Mouse (Mus musculus): Measurements from ENCODE around the gene Colca2.

Colca2 gene

DNA sequence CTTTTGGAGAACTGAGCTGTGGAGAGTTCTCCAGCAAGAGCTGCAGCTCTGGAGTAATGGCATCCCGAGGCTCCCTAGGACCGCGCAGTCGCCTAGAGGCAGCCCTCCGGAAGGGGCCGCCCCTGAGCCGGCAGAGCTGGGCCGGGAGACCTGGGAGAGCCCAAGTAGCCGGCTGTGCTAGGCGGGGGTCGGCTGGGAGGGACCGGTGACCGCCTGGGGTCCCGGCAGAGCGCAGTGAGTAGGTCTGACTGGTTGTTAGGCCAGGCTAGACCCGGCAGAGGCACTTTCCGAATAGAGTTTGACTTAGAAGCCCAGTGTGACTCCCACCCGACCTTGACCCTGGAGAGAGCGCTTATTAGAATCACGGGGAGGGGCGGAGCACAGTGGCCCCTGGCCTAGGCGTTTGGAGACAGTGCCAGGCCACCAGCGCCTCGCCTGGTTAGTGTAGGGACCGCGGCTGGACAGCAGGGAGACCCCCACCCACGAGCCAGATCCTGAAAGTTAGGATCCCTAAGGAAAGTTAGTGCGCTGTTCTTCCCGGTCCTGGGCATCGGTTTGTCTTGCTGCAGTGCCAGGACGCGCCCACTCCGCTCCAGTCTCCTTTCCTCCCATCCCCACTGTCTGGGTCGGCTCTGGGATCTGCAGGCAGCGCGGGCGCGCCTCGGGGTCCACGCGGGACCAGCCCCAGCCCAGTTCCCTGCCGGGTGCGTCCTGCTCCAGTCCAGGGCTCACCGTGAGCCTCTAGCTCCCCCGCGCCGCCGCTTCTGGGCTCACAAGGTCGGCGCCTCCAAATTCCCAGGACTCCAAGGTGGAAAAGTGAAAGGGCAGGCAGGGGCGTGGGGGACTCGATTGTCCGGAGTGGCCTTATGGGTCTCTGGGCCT is at the start of gene Colca2:
Colca2 (minus strand) TSS at position 70 of the 882 bp plus-strand sequence.
- peak; percentile 51 to 57 for DNase-seq (ENCODE audit: low spot score in 2 of 2)

DNA sequence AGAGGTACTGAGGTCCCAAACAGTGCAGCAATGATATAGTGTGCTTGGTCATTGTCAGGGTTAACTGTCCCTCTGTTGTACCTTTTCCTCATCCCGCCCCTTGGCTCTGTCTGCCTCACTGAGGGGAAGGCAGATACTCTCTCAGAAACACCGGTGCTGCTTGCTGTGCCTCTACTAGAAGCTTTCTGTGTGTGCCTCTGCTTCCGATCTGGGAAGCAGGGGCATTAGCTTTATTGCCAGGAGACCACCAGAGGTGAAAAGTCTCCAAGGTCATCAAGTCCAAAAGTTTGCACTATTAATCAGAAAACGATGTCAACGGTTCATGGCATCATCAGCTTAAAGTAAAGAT is 49.2 kb upstream of the Colca2 start:
- no peak for DNase-seq (ENCODE audit: low spot score in 2 of 2)

DNA sequence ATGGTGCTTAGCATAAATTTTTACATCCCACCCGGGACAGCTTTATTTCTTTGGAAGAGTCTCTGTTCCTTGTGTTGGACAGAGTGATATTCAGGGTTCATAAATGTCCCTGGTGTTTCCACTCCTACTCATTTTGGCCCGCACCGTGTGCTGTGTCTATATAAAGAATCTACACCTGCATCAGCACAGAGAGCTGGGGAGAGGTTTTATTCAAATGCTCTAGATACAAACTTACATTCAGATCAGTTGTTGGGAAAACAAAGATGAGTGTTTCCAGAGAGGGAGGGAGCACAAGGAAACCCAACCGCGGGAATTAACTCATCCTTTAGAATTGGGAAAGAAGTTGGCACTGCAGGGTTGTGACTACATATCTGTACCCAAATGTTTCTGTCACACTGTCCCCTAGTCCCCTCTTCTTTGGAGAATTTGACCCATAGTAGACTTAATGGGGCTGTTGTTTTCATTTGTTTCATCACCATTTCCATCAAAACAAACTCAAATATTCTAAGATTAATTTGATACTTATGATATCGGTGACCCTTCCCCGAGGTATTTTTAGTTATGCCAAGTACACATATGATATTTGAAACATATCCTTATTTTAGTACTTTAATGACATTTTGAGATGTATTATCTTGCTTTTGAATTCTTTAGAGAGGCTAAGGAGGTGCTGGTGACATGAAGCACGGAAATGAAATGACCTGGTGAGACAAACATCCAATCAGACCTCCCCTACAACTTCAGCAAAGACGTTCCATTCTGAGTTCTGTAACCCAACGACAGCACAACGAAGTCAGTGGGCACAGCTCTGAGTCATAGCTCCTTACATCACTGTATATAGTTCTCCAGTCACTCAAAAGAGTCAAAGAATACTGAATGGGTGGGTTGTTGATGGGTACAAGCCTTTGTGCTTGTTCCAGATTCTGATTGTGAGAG is 48.5 kb upstream of the Colca2 start:
- no peak for DNase-seq (ENCODE audit: low spot score in 2 of 2)

DNA sequence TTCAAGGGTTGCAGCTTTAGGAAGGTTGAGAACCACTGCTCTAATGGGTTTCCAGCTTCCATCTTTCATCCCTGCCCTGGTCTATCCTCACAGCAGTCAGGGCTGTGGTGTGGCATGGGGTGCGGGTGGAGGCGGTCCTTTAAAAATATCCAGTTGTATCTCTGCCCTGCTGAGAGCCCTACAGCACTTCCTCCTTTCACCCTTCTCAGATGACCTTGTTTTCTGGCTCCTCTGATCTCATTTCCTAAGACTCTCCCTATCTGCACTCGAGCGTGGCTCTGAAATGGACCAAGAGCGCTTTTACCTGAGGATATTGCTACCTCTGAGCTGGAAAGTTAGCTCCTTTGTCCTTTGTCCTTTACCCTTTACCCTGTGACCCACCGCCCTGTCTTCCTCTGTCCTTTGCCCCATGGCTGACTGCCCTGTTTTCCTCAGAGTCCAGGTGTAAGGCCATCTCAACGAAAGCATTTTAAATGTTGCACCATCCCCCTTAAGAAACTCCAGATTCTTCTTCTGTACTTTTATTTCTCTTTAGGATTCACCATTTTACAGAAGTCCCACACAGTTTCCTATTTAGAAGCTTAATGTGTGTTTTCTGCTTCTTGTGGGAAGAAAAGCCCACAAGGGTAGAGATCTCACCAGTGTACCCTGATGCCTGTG is 46.2 kb upstream of the Colca2 start:
- DNase-seq (ENCODE audit: low spot score in 2 of 2), result no peak

DNA sequence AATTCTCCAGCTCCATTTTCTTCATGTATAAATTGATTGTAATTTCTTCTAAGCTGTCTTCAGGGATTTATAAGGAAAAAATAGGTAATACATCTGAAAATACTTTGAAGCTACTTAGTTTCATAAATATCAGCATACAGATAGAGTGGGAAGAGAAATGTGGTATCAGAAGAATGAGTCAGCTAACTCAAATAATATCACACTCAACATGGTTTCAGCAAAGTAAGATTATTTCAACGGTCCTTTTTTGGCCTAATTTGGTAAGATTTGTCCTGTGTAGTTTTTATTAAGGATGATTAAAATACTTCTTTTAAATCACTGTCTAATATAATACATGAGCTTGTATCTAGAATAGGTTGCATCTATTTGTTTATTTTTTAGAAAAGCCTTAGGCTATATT is 41.7 kb upstream of the Colca2 start:
- no peak for DNase-seq (ENCODE audit: low spot score in 2 of 2)

DNA sequence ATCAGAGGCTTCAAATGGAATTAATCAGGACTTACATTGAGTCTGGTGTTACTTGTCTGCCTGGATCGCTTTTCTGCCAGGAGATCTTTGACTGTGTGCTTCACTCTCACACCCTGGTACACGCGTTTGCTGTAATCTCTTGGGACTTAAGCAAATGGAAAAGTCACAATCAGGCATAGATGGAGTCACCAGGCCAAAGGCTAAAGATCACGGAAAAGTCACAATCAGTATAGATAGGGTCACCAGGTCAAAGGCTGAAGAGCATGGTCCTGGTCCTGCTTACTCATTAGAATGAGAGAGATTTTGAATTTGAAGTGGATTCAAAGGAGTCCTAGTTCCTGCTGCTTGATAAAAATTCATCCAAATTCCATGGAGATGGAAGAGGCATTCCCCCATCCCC is 39.9 kb upstream of the Colca2 start:
- DNase-seq (ENCODE audit: low spot score in 2 of 2), result no peak

DNA sequence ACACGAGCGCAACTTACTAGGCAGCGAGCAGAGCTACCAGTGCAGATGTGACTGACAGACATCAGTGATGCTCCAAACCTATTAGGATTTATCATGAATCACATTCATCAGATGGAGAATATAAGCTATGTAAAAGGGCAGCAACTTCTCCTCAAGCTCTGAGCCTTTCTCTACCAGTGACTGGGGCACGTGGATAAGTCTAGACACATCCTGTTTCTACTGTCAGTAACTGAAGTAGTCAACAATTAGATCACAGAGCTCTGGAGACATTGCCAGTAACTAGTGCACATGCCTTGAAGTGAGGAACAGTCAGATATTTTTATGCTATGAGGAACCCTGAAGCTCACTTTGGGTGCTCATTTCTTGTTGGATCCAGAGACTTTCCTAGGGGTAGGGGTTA is 39.0 kb upstream of the Colca2 start:
- DNase-seq (ENCODE audit: low spot score in 2 of 2), result no peak

DNA sequence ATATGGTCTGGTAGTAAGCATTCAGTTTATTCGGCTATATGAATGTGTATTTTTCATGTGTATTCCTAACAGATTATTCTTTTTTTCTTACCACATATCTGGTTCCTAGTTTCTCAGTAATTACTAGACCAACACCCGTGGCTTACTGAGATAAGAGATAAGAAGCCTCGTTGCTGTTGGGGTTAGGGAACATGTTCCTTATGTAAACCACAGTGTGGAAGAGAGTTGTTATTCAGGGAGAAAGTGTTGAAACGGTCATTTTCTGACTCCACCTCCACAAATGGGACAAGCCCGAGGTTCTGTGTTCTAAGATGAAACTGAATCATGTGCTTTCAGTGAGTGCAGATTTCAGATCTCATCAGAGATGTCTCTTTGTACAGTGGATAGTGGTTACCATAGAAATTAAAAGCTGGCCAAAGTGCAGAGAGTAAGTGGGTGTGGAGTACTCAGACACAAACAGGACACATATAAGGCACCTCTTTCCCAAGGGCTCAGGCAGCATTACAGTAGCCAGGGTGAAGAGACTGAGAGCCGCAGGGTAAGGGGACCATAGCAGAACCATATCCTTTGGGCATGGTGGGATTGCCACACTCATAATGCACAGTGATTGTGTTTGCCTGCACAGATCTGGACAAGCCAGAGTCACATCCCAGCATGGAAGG is 37.2 kb upstream of the Colca2 start:
- no peak for DNase-seq (ENCODE audit: low spot score in 2 of 2)

DNA sequence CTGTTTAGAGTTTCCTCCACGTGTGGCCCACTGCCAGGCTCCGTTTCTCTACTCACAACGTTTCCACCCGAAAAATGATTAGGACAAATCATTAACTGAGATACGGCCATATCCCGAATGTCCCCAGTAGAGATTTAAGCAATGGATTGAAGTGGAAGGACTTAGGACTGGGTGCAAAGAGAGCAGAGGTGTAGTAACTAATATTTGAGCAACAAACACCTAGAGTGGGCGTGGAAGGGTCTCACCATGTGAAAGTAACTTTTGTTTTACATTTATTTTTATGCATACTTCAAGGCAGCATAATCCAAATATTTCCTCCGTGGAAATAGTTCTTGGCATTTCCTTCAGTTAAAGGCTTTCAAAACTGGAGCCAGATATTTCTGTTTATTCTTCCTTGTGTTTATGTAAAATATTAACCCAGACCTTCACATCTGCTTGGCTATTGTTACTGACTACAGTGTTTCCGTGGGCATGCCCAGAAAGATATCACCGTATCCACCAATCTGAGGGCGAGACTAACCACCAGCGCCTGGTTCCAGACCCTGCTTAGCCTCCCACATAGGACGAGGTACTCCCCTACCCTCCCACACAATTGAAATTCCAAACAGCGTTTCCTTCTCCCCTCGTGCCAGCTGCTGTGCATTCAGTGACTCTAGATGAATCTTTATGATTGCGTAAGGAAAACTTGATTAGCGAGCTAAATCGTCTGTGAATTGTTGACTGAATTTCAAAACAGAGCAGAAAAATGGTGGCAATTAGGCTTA is 34.4 kb upstream of the Colca2 start:
- no peak for DNase-seq (ENCODE audit: low spot score in 2 of 2)

DNA sequence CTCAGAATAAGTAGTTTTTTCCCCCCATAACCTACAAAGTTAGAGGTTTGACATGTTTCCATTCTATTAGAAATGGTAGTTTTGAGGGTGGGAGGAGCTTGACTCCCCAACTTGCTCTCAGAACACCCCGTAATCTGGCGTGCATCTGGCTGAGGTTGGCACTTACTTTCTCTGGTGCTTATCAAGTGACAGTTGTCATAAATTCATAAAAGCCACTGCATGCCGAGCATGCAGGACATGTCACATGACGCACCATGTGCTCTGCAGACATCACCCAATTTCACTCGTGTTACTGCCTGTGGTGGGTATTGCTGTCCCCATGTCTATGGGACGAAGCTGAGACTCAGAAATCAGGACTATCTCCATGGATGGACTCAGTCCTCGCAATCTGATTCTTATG is 32.1 kb upstream of the Colca2 start:
- no peak for DNase-seq (ENCODE audit: low spot score in 2 of 2)

DNA sequence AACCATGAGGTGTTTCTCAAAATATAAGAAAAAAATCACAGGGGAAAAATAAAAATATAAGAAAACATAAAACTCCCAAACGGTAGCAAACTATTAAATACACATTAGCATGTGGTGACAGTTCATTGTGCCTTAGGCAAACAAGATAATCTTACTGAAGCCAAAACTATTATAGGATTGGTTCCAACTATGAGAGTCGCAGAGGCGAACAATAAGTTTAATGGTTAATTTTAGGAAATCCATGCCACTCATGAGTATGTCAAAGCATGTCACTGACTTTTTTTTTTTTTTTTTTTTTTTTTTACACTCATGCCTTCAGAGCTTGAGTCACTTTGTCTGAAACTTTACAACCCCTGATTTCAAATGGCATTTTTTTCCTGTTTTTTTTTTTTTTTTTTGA is 28.0 kb upstream of the Colca2 start:
- no peak for DNase-seq (ENCODE audit: low spot score in 2 of 2)

DNA sequence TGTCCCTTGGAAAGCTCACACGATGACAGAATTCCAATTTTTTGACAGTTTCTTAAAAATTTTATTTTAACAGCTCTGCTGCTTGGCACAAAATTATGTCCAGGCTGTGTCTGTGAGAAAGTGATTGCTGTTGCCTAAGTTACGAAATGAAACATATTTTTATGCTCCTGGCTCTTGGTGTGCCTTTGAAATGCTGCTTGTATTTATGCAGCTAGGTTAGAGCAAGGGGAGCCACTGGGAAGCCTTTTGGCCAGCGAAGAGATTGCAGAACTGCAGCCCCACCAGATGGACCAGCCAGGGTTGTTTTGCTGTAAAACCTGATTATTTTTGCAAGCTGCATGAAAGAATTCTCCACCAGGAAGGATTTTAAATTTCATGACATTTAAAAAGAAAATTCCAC is 26.8 kb upstream of the Colca2 start:
- DNase-seq (ENCODE audit: low spot score in 2 of 2), result peak; percentile 29 to 62

DNA sequence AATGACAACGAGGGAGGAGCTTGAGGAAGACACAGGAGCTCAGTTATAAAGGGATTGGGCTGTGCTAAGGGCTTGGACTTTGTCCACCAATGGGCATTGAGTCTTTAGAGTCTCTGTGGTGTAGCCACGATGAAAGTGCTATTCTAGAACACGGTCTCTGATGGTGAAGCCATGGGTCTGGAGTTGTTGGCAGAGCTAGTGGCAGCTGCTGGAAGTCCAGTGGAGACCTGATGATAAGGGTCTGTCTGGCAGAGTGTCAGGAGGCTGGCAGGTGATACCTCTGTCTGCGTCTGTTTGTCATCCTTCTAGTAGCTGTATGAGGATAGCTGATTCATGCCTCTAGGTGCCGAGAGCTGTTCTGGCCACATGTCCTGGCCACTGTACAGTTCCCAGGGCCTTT is 25.6 kb upstream of the Colca2 start:
- DNase-seq (ENCODE audit: low spot score in 2 of 2), result no peak

DNA sequence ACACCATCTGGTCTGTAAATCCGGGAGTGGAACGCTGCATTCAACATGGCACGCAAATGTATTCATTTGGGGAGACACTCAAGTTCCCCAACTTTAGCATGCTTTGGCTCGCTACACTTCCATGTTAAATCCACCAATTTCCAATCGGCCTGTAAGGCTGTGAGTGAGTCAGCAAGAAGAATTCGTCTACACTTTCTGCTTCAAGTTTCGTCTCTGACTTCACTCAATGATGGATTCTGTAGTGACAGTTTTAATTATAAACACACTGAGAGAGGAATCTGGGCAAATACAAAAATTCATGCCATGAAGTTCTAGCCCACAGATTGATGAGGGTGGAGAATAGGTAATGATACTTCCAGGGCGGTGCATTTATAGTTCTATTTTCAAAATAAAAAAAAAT is 15.2 kb upstream of the Colca2 start:
- DNase-seq (ENCODE audit: low spot score in 2 of 2), result no peak

DNA sequence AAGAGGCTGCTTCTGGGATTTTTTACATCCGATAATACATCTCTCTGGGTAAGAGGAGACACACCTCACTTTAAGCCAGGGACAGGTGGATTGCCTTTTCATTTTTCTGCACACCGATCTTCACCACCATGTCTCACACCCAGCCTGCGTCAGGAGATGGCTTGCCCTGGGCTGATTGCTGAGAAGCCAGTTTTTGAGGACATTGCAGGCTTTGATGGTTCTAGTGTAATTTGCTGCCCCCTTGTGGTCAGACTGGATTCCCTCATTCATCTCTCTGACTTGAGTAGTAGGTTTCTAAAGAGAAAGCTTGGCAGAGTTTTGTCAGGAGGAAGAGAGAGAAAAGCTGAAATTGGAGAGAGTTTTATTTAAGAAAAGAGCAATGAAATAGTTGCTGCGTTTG is 14.3 kb upstream of the Colca2 start:
- peak; percentile 78 to 91 for DNase-seq (ENCODE audit: low spot score in 2 of 2)

DNA sequence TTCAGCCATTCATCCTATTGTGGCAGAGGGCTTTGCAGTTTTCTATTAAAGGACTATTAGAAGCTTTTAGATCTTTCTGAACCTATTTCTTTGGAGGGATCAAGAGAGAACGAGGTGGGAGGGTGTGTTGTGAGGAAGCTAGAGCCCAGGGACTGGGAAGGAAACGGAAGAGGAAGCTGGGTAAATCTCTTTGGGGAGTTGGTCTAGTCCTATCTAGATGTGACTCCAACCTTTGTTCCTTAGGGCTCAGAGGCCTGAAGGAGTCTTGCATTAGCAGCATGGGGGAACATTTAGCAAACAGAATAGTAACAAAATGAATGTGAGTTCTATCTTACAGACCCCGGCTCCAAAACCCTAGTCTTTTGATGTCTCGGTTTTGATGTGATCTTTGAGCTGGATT is 12.6 kb upstream of the Colca2 start:
- no peak for DNase-seq (ENCODE audit: low spot score in 2 of 2)

DNA sequence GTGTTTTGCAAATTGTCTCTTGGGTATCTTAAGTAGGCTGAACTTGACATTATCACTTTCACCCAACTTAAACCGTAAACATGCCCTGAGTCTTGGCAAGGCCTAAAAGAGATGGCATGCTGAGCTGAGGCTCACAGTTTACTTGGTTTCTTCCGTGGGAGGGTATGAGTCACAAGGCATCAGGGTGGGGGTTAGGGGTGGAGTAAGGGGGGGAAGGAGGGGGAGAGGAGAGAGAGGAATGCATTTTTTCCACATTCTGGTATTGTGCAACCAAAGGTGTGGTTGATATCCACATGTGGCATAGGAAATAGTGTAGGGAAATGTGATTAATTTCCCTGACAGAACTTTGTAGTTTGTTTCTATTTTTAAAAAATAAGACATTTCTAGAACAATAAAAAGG is 7.7 kb upstream of the Colca2 start:
- no peak for DNase-seq (ENCODE audit: low spot score in 2 of 2)

DNA sequence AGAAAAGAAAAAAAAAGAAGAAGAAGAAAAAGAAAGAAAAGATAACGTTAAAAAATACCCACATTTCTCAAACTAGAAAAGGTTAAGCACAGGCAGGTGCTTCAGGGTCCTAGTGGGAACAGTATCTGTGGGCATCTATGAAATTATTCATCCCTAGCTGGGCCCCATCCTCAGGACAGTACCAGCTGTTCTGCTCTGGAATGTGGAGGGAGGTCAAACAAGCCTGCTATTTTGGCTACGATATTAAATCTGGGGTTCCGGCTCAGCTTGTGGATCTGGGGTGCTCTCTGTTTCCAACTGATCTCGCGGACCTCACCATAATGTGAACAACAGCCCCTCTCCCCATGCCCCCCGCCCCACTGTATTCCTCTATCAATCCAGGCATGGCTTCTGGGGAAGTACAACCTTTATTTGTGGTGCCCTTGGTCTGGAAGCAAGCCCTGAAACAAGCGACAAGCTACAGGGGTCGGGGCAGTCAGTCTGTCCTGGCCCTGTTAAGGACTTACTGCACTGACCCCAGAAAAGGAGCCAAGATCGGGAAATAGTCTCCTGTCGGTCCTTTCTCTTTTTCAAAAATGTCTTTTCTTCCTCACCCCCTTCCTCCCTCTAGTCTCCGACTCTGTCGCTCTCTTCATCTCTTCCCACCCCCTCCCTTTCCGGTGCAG is 403 bp downstream of the Colca2 start:
- no peak for DNase-seq (ENCODE audit: low spot score in 2 of 2)

DNA sequence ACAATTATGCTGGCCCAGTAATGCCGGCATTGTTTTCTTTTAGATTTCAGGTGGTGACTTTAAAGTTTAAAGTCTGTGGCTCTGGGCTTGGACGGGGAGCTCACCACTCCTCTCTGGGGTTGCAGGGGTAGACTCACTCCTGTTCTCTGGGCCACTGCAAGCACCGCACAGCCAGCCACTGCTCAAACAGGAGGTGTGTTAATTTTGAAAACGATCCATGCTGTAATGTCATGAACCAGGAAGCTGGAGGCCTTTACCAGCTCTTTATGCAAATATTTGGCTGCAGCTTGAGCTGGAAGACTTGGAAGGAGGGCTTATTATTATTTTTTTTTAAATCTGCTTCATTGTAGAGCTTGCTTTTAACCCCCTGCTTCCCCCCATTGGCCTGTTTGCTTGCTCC is 3.7 kb downstream of the Colca2 start:
- no peak for DNase-seq (ENCODE audit: low spot score in 2 of 2)

DNA sequence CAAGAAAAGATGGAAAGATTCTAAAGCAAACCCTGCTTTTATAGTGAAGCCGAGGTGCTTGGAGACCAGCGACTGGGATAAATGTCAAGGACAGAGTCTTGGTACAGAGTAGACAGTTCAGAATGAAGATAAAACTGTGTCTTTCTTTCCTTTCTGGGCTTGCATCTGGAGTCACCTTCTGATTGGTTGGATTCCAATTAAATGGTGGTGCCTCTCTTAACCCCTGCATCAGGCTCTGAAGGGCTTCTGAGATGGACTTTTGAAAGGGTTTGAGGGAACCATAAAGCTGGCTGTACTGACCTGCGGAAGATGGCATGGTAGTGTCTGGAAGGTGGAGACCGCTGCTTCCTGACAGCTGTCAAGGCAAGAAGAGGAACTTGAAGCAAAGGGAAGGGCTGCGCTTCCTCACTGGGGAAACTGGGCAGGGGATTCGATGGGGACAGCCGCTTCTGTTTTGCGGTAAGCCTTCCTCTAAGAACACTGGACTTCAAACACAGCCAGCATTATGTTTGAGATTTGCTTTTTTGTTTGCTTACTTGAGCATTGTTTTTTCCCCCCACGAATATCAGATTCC is 4.7 kb downstream of the Colca2 start:
- DNase-seq (ENCODE audit: low spot score in 2 of 2), result no peak

All from frontal cortex, postnatal 36 days (tissue).